Comparison of ENCODE assay signal across 14 mouse cellular contexts in genomic region chr12:57548981-57549666, GRCm38 (mm10). TPM values are rescaled to one million over a fixed set of nuclear protein-coding genes. Genes with fewer than 3 reads are reported as not detected.
DNase-seq lines count a peak whose midpoint lies in the region; ATAC-seq and TF ChIP-seq lines count a peak whose summit lies in the region.
"Had no signal": no experiment of that assay in that cellular context is flagged by ENCODE, and none has a peak within 500 bp of the region (broad histone marks: within the 10 kb centered on the region; RNA-seq: fewer than 3 reads in every experiment).

No protein-coding gene starts in this region.

- peak overlapping the region; percentile 24 for H3K4me3 ChIP-seq in heart, embryonic 13.5 days
- H3K4me3 ChIP-seq in lung, postnatal 0 days (ENCODE audit: low read depth, low read length): peak overlapping the region; percentile 19; the same call in 1 of the 2 replicates
- 0 out of 2 replicates have a peak overlapping the region, but pooled peaks have one; percentile 2 for H3K4me3 ChIP-seq in midbrain, embryonic 13.5 days (replicated peaks)
- H3K4me3 ChIP-seq: gastrocnemius, adult 2 months; limb, embryonic 13.5 days had no signal

- peaks cover 100% of the 10 kb centered on the region for H3K27me3 ChIP-seq in heart, embryonic 13.5 days (replicated peaks)
- H3K27me3 ChIP-seq in lung, postnatal 0 days (replicated peaks; ENCODE audit: insufficient read depth, low read length): peaks cover 34% of the 10 kb centered on the region
- H3K27me3 ChIP-seq in midbrain, embryonic 13.5 days: peaks cover 100% of the 10 kb centered on the region

- no peak for TF ChIP-seq CTCF in lung, postnatal 0 days (IDR thresholded peaks at IDR 0.05)

- no peak for DNase-seq in heart, postnatal 4 days
- peak; percentile 38 for DNase-seq in lung, postnatal 0 days (ENCODE audit: low spot score)
- DNase-seq in lung, postnatal 14 days: no peak
- DNase-seq in ZHBTc4 (ENCODE audit: low read depth, low spot score): peak; percentile 20
- DNase-seq in right cerebral cortex, postnatal 25 days: no peak
- no peak for DNase-seq in cerebellum, postnatal 36 days
- DNase-seq: adrenal gland, postnatal 14 days; gastrocnemius, adult 2 months; heart, postnatal 36 days had no signal

- no peak overlapping the region for H3K27ac ChIP-seq in heart, embryonic 13.5 days (replicated peaks)
- H3K27ac ChIP-seq in lung, postnatal 0 days (ENCODE audit: low read length): 0 out of 2 replicates have a peak overlapping the region, but pooled peaks have one; percentile 23
- no peak overlapping the region for H3K27ac ChIP-seq in midbrain, embryonic 13.5 days
- H3K27ac ChIP-seq: gastrocnemius, adult 2 months; limb, embryonic 13.5 days had no signal

- no peaks in the 10 kb centered on the region for H3K36me3 ChIP-seq in heart, embryonic 13.5 days
- no peaks in the 10 kb centered on the region for H3K36me3 ChIP-seq in lung, postnatal 0 days (ENCODE audit: insufficient read depth, low read length)
- no peaks in the 10 kb centered on the region for H3K36me3 ChIP-seq in midbrain, embryonic 13.5 days
- H3K36me3 ChIP-seq: limb, embryonic 13.5 days had no signal

- WGBS in heart, embryonic 13.5 days: 2% methylated on average over 25 of the region's 25 CpGs
- 8% methylated on average over 25 of the region's 25 CpGs for WGBS in lung, postnatal 0 days
- 2% methylated on average over 25 of the region's 25 CpGs for WGBS in midbrain, embryonic 13.5 days

- no peak overlapping the region for H3K9ac ChIP-seq in heart, embryonic 13.5 days
- no peak overlapping the region for H3K9ac ChIP-seq in lung, postnatal 0 days (replicated peaks; ENCODE audit: low read depth)
- no peak overlapping the region for H3K9ac ChIP-seq in midbrain, embryonic 13.5 days (replicated peaks)
- H3K9ac ChIP-seq: limb, embryonic 13.5 days had no signal

- no peak for TF ChIP-seq EP300 in lung, postnatal 0 days (IDR thresholded peaks at IDR 0.05)

- H3K4me1 ChIP-seq in heart, embryonic 13.5 days: peaks cover 39% of the 10 kb centered on the region
- peaks cover 6% of the 10 kb centered on the region; the same call in 1 of the 2 replicates for H3K4me1 ChIP-seq in lung, postnatal 0 days (ENCODE audit: insufficient read depth, low read depth, low read length)
- peaks cover 21% of the 10 kb centered on the region for H3K4me1 ChIP-seq in midbrain, embryonic 13.5 days (replicated peaks)

- ATAC-seq in heart, embryonic 13.5 days (ENCODE audit: extremely low read depth, insufficient number of reproducible peaks, low FRiP score, low TSS enrichment): no peak
- no peak for ATAC-seq in lung, postnatal 0 days
- ATAC-seq in midbrain, embryonic 13.5 days: peak; percentile 7; the same call in 1 of the 2 replicates

- H3K4me2 ChIP-seq in heart, embryonic 13.5 days: peak overlapping the region; percentile 16; the same call in 1 of the 2 replicates
- H3K4me2 ChIP-seq in lung, postnatal 0 days (replicated peaks; ENCODE audit: low read depth, low read length): peak overlapping the region; percentile 73
- peak overlapping the region; percentile 26; the same call in 1 of the 2 replicates for H3K4me2 ChIP-seq in midbrain, embryonic 13.5 days (replicated peaks)
- H3K4me2 ChIP-seq: limb, embryonic 13.5 days had no signal

- H3K9me3 ChIP-seq in heart, embryonic 13.5 days: no peaks in the 10 kb centered on the region
- H3K9me3 ChIP-seq in lung, postnatal 0 days (ENCODE audit: low read length): no peaks in the 10 kb centered on the region
- H3K9me3 ChIP-seq in midbrain, embryonic 13.5 days: no peaks in the 10 kb centered on the region
- H3K9me3 ChIP-seq: limb, embryonic 13.5 days had no signal

RNA-seq across cellular contexts. Expression of gene Foxa1, which starts 2.4 kb away (rescaled TPM):
- polyA plus RNA-seq in heart, embryonic 13.5 days (2015; fragmentation: Nextera tagmentation; extraction: Ambion mirVana): 0.32 and 0.33 TPM in 2 replicates
- total RNA-seq in heart, postnatal 4 days (2021): not detected
- polyA plus RNA-seq in lung, postnatal 0 days (2015; fragmentation: Nextera tagmentation; extraction: Ambion mirVana): 7.9 and 8.2 TPM in 2 replicates
- 3.0 and 3.8 TPM in 2 replicates for polyA plus RNA-seq in midbrain, embryonic 13.5 days (2015; fragmentation: Nextera tagmentation; extraction: Ambion mirVana)
- total RNA-seq: gastrocnemius, adult 2 months; heart, postnatal 36 days; layer of hippocampus, postnatal 14 days had no signal
- polyA plus RNA-seq: cortical plate, adult 2 months; limb, embryonic 13.5 days had no signal

RNA-seq across cellular contexts. Expression of gene Ttc6, which starts 14.8 kb away (rescaled TPM):
- polyA plus RNA-seq in heart, embryonic 13.5 days (2015; fragmentation: Nextera tagmentation; extraction: Ambion mirVana): 0.31 and 0.60 TPM in 2 replicates
- total RNA-seq in heart, postnatal 4 days (2021): under 1 TPM; 0.05 TPM
- polyA plus RNA-seq in lung, postnatal 0 days (2015; fragmentation: Nextera tagmentation; extraction: Ambion mirVana): 2.1 and 2.5 TPM in 2 replicates
- 1.8 and 2.6 TPM in 2 replicates for polyA plus RNA-seq in midbrain, embryonic 13.5 days (2015; fragmentation: Nextera tagmentation; extraction: Ambion mirVana)
- total RNA-seq: adrenal gland, postnatal 14 days; gastrocnemius, adult 2 months; heart, postnatal 36 days had no signal

Comparison
In these comparisons a context has a peak if more than half of its experiments do, and no peak if none do; other contexts are left out.
1. DNase-seq: peak in lung, postnatal 0 days (single experiment) and ZHBTc4 (single experiment); none in heart, postnatal 4 days (single experiment), lung, postnatal 14 days (single experiment), right cerebral cortex, postnatal 25 days (single experiment) and cerebellum, postnatal 36 days (0 of 2).
2. H3K4me2 ChIP-seq: peak in every context shown above with its lines; median percentile 73 in lung, postnatal 0 days; 26 in midbrain, embryonic 13.5 days; 16 in heart, embryonic 13.5 days.
3. Peak in every context shown above with its lines, with median percentiles within 50 percentile points of each other: H3K4me3 ChIP-seq.